Mouse (Mus musculus): Measurements from ENCODE around the gene Kcnh1. TPM values are rescaled to one million over a fixed set of nuclear protein-coding genes. Genes with fewer than 3 reads are reported as not detected.

Gene Kcnh1
- polyA plus RNA-seq, 1 experiment, result not detected

DNA sequence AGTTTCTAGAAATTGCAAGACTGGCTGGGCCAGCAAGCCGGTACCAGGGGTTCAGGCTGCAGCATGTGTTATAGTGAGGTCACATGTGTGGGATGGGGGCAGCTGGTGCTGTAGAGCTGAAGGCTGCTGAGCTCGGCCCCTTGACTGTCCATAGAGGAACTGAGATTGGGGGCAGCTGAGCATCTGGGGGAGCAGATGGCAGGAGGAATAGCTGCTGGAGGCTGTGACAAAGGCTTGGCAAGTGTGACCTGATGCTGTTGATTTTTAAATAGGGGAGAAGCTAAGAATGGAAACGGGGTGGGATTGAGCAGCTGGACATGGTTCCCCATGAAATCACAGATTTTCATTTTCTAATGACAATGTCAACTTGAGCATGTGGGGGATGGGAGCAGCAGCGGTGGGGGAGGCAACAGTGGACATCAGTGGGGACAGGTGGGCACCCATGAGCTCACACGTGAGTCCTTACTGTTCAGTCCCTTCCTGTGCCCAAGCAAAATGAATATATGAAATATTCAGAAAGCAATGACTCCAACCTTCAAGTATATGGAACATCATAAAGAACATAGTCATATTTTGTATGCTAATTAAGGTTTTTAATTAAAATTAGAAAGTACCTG is 367.5 kb downstream of the Kcnh1 start:
- Histone ChIP-seq H3K27ac (replicated peaks; ENCODE audit: low read depth, low read length) (no peak overlapping the region), H3K4me3 (ENCODE audit: insufficient read depth, low read depth, low read length) (no peak overlapping the region)

GRCm38 (mm10) chr1:192559341-192559740 is 368.8 kb downstream of the Kcnh1 start:
- Histone ChIP-seq H3K4me3 (ENCODE audit: insufficient read depth, low read depth, low read length) (no peak overlapping the region), H3K4me1 (ENCODE audit: control insufficient read depth, insufficient read depth, insufficient read length, low read length) (no peaks in the 10 kb centered on the region), H3K27ac (replicated peaks; ENCODE audit: low read depth, low read length) (no peak overlapping the region)

More for the DNA sequence above, 367.5 kb downstream of the Kcnh1 start:
- H3K4me1 ChIP-seq (ENCODE audit: control insufficient read depth, insufficient read depth, insufficient read length, low read length), result no peaks in the 10 kb centered on the region

Other genes starting within 250 kb of the Kcnh1 start
- gene Rd3, start 213.4 kb upstream of the Kcnh1 start, polyA plus RNA-seq (2012; ENCODE audit: insufficient read depth, insufficient read length, missing spikeins), result not detected in 2 replicates
- 1.5 and 3.1 TPM in 2 replicates for gene Traf5, start 98.2 kb upstream of the Kcnh1 start, polyA plus RNA-seq (2012; ENCODE audit: insufficient read depth, insufficient read length, missing spikeins)
- gene Rcor3, start 52.7 kb upstream of the Kcnh1 start, polyA plus RNA-seq (2012; ENCODE audit: insufficient read depth, insufficient read length, missing spikeins), result 16.6 and 19.4 TPM in 2 replicates

Data from brown adipose tissue, adult 24 weeks (tissue).